8 mouse cellular contexts compared by ENCODE assay signal in genomic region chr12:80198487-80198886, GRCm38 (mm10).
DNase-seq lines count a peak whose midpoint lies in the region; ATAC-seq and TF ChIP-seq lines count a peak whose summit lies in the region.

No protein-coding gene starts in this region.

- TF ChIP-seq CTCF in left cerebral cortex, adult 2 months (IDR thresholded peaks at IDR 0.05), result peak; percentile 86

- peaks cover 4% of the 10 kb centered on the region for H3K9me3 ChIP-seq in kidney, embryonic 16.5 days (ENCODE audit: low read length)
- no peaks in the 10 kb centered on the region for H3K9me3 ChIP-seq in hindbrain, embryonic 15.5 days

- peaks cover 37% of the 10 kb centered on the region for H3K36me3 ChIP-seq in kidney, embryonic 16.5 days (ENCODE audit: insufficient read depth, low read length)
- no peaks in the 10 kb centered on the region for H3K36me3 ChIP-seq in hindbrain, embryonic 15.5 days

- H3K4me1 ChIP-seq in kidney, embryonic 16.5 days (ENCODE audit: insufficient read depth, low read length), result no peaks in the 10 kb centered on the region
- H3K4me1 ChIP-seq in hindbrain, embryonic 15.5 days (replicated peaks), result 0 out of 2 replicates have a peak, but pooled peaks cover 1% of the 10 kb centered on the region

- WGBS in kidney, embryonic 16.5 days, result 36% methylated on average over 3 of the region's 3 CpGs
- WGBS in hindbrain, embryonic 15.5 days, result 33% methylated on average over 3 of the region's 3 CpGs

- H3K27me3 ChIP-seq in kidney, embryonic 16.5 days (ENCODE audit: insufficient read depth, low read length), result no peaks in the 10 kb centered on the region
- H3K27me3 ChIP-seq in hindbrain, embryonic 15.5 days, result no peaks in the 10 kb centered on the region

- intact Hi-C loops in left cerebral cortex, adult 2 months (cut with DNase I), result loop anchor here (1.0 to 5.0 kb wide), 3 partner anchors 60 to 179 kb away; no protein-coding TSS in a partner anchor

- no peak overlapping the region for H3K27ac ChIP-seq in kidney, embryonic 16.5 days (ENCODE audit: low read length)
- H3K27ac ChIP-seq in hindbrain, embryonic 15.5 days (replicated peaks), result no peak overlapping the region
- no peak overlapping the region for H3K27ac ChIP-seq in left cerebral cortex, adult 2 months

- H3K4me3 ChIP-seq in kidney, embryonic 16.5 days (ENCODE audit: low read length), result no peak overlapping the region
- no peak overlapping the region for H3K4me3 ChIP-seq in hindbrain, embryonic 15.5 days
- H3K4me3 ChIP-seq in left cerebral cortex, adult 2 months, result no peak overlapping the region

- no peak overlapping the region for H3K4me2 ChIP-seq in kidney, embryonic 16.5 days (replicated peaks; ENCODE audit: low read depth, low read length)
- no peak overlapping the region for H3K4me2 ChIP-seq in hindbrain, embryonic 15.5 days

- no peak; the same call in 1 of the 2 replicates for ATAC-seq in kidney, embryonic 16.5 days (ENCODE audit: low FRiP score, low TSS enrichment)
- ATAC-seq in hindbrain, embryonic 15.5 days (ENCODE audit: low FRiP score, low read depth), result peak; percentile 70

- peak; percentile 37 for DNase-seq in kidney, adult 11 months
- peak; percentile 6 for DNase-seq in c-Kit-negative CD71-positive TER-119-positive erythroid progenitor cells, embryonic 14.5 days (ENCODE audit: low read depth, low spot score)
- DNase-seq in forelimb bud, embryonic 11.5 days (ENCODE audit: low read depth, low spot score), result peak; percentile 80
- peak; percentile 62 to 67 for DNase-seq in left cerebral cortex, adult 2 months (ENCODE audit: extremely low spot score in 1 of 2, low spot score in 2 of 2)
- peak; percentile 76 for DNase-seq in mesoderm, embryonic 11.5 days (ENCODE audit: low read depth, low spot score)
- DNase-seq in spleen, postnatal 36 days (ENCODE audit: low spot score in 2 of 2), result peak; percentile 54 to 59

- no peak overlapping the region for H3K9ac ChIP-seq in kidney, embryonic 16.5 days (replicated peaks; ENCODE audit: low read length)
- H3K9ac ChIP-seq in hindbrain, embryonic 15.5 days, result no peak overlapping the region

Comparison
In these comparisons a context has a peak if more than half of its experiments do, and no peak if none do; other contexts are left out.
1. DNase-seq: peak in every context shown above with its lines; median percentile 80 in forelimb bud, embryonic 11.5 days; 76 in mesoderm, embryonic 11.5 days; 64 in left cerebral cortex, adult 2 months; 56 in spleen, postnatal 36 days; 37 in kidney, adult 11 months; 6 in c-Kit-negative CD71-positive TER-119-positive erythroid progenitor cells, embryonic 14.5 days.